Mouse (Mus musculus): ENCODE results near the gene Il5.

- peak; percentile 98 for TF ChIP-seq CTCF (IDR thresholded peaks at IDR 0.05; ENCODE audit: low read depth)
- TF ChIP-seq EP300 (IDR thresholded peaks at IDR 0.05; ENCODE audit: low read depth): no peak
Observed at GRCm38 (mm10) chr11:53735682-53736245, 15.2 kb downstream of the Il5 start.

Measured in liver, postnatal 0 days (tissue).